Mouse (Mus musculus): ENCODE data around the gene BC067074.

GRCm38 (mm10) chr13:113373291-113374083, 80.5 kb downstream of the BC067074 start:
- TF ChIP-seq CTCF (IDR thresholded peaks at IDR 0.05; ENCODE audit: low read depth) (no peak), EP300 (optimal IDR thresholded peaks at IDR 0.05) (no peak)
